Mouse (Mus musculus) hindbrain, embryonic 16.5 days (tissue): ENCODE data around the gene Ptger4. TPM values are rescaled to one million over a fixed set of nuclear protein-coding genes. Genes with fewer than 3 reads are reported as not detected.
A peak's percentile ranks its signal among the peaks of the same experiment; 100 is the strongest.
"Not testable (repeated sequence)": the region's sequence is repeated elsewhere in the genome, so short reads cannot be mapped to it uniquely, and the experiment has no call there.

ENCODE experiments used
- ATAC-seq: fragments of 200-750 bp; cut with Nextera tagmentation; 2 replicates; pipeline ENCODE4 v1.8.0; 2017; ENCODE audit warnings: moderate TSS enrichment, moderate library complexity
- H3K27ac ChIP-seq: fragments of 300-500 bp; sonication (generic); 2 replicates; pipeline ENCODE4 v1.5.1; 2014; ENCODE audit warnings: low read depth, mild to moderate bottlenecking, control low read depth, low read length, moderate library complexity
- H3K27me3 ChIP-seq: fragments of 300-500 bp; sonication (generic); replicated peaks from 2 replicates; pipeline ENCODE4 v1.6.1; 2014; ENCODE audit warnings: low read length; ENCODE audit not compliant: control insufficient read depth, insufficient read depth
- H3K36me3 ChIP-seq: fragments of 300-500 bp; sonication (generic); 2 replicates; pipeline ENCODE4 v1.6.1; 2014; ENCODE audit warnings: mild to moderate bottlenecking, low read length, moderate library complexity, mixed read lengths; ENCODE audit not compliant: control insufficient read depth, insufficient read depth
- H3K4me1 ChIP-seq: fragments of 300-500 bp; sonication (generic); 2 replicates; pipeline ENCODE4 v1.6.1; 2014; ENCODE audit warnings: low read depth, low read length; ENCODE audit not compliant: control insufficient read depth, insufficient read depth
- H3K4me2 ChIP-seq: fragments of 300-500 bp; sonication (generic); 2 replicates; pipeline ENCODE4 v1.6.1; 2014; ENCODE audit warnings: mild to moderate bottlenecking, low read length, control low read depth, moderate library complexity
- H3K4me3 ChIP-seq: fragments of 300-500 bp; sonication (generic); 2 replicates; pipeline ENCODE4 v1.5.1; 2014; ENCODE audit warnings: mild to moderate bottlenecking, low read length, control low read depth, moderate library complexity
- H3K9ac ChIP-seq: fragments of 300-500 bp; sonication (generic); 2 replicates; pipeline ENCODE4 v1.6.1; 2014; ENCODE audit warnings: low read depth, mild to moderate bottlenecking, control low read depth, low read length, moderate library complexity
- H3K9me3 ChIP-seq: fragments of 300-500 bp; sonication (generic); 2 replicates; pipeline ENCODE4 v1.6.1; 2014; ENCODE audit warnings: mild to moderate bottlenecking, low read length, moderate library complexity; ENCODE audit not compliant: control insufficient read depth
- WGBS: fragments of 180-500 bp; shearing (Covaris S2); extraction: QIAGEN DNeasy Blood & Tissue Kit; methylation state at CpG from one replicate; pipeline ENCODE4 v1.1.7; 2014; 5-methylcytosine and 5-hydroxymethylcytosine counted together
- polyA plus RNA-seq: library from polyadenylated mRNA; unstranded; fragments of >200 nt; fragmentation: Nextera tagmentation; extraction: Ambion mirVana; gene quantifications from 2 replicates; pipeline ENCODE4 v1.2.1, GENCODE M21; 2015

Ptger4 gene
- polyA plus RNA-seq, 1 experiment from 2014 or later, result 3.9 TPM

DNA sequence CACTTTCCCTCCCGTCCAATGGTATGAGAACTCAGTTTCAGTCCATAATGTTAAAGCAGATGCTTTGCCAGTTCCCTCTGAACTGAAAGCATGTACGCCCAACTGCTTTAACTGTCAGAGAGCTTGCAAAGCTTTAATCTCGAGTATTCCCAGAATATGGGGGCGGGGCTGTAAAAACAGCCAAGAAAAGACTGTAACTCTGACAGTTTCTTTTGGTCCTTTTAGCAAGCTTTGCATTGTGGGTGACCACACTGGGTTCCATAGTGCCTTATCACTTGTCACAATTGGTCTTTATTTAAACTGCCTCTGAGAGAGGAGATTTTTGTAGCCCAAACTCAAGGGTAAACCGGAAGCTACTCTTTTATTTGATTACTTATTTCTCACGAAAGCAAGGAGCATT, 4.1 kb downstream of the Ptger4 start:
- Histone ChIP-seq H3K27ac (no peak overlapping the region), H3K4me1 (peaks cover 23% of the 10 kb centered on the region), H3K4me2 (no peak overlapping the region), H3K4me3 (no peak overlapping the region), H3K9ac (no peak overlapping the region), H3K27me3 (peaks cover 6% of the 10 kb centered on the region; the same call in 1 of the 2 replicates), H3K36me3 (no peaks in the 10 kb centered on the region), H3K9me3 (no peaks in the 10 kb centered on the region)
- 79% methylated on average over 6 of the region's 6 CpGs for WGBS
- no peak for ATAC-seq

- Histone ChIP-seq H3K27me3 (peaks cover 4% of the 10 kb centered on the region; the same call in 1 of the 2 replicates), H3K27ac (no peak overlapping the region), H3K4me3 (no peak overlapping the region), H3K4me1 (peaks cover 23% of the 10 kb centered on the region), H3K9ac (no peak overlapping the region), H3K4me2 (no peak overlapping the region), H3K9me3 (no peaks in the 10 kb centered on the region), H3K36me3 (no peaks in the 10 kb centered on the region)
- 80% methylated on average over 4 of the region's 4 CpGs for WGBS
- ATAC-seq, result no peak
Measured at GRCm38 (mm10) chr15:5239361-5239760, 4.6 kb downstream of the Ptger4 start.

GRCm38 (mm10) chr15:5238553-5238952, 5.4 kb downstream of the Ptger4 start:
- Histone ChIP-seq H3K27ac (no peak overlapping the region), H3K4me1 (peaks cover 18% of the 10 kb centered on the region), H3K27me3 (peaks cover 4% of the 10 kb centered on the region; the same call in 1 of the 2 replicates), H3K9ac (no peak overlapping the region), H3K9me3 (no peaks in the 10 kb centered on the region), H3K4me3 (no peak overlapping the region), H3K4me2 (no peak overlapping the region), H3K36me3 (no peaks in the 10 kb centered on the region)
- ATAC-seq, result no peak
- 93% methylated on average over 4 of the region's 4 CpGs for WGBS

GRCm38 (mm10) chr15:5238073-5238472, 5.9 kb downstream of the Ptger4 start:
- H3K36me3 ChIP-seq, result no peaks in the 10 kb centered on the region
- ATAC-seq, result no peak
- no peak overlapping the region for H3K4me2 ChIP-seq
- H3K4me3 ChIP-seq, result no peak overlapping the region
- WGBS, result 87% methylated on average over 7 of the region's 7 CpGs
- H3K27me3 ChIP-seq, result peaks cover 2% of the 10 kb centered on the region; the same call in 1 of the 2 replicates
- H3K27ac ChIP-seq, result no peak overlapping the region
- peaks cover 13% of the 10 kb centered on the region for H3K4me1 ChIP-seq
- no peak overlapping the region for H3K9ac ChIP-seq
- H3K9me3 ChIP-seq, result no peaks in the 10 kb centered on the region

DNA sequence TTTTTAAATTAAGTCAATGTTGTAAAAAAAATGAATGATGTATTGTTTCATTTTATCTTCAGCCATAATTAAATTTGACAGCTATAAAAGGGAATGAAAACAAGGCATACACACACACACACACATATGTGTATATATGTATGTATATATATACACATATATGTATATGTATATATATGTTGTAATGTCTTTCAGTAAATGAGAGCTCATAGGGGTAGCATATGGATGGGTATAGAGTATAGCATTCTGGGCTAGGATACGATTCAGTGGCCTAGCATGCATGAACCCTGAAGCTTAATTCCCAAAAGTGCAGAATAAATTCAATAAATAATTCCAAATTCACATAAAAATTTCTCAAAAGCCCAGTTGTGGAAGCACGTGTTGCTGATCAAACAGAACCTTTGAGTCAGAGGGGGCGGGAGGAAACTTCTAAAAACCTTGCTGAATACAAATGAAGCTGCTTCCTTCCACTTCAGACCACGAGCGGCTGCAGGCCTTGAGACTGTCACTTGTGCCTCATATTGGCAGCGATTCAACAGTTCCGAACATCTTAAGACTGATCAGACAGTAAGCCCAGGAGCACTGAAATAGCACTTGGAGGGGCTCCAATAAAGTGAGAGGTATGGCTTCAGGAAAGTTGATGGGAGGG, 6.9 kb downstream of the Ptger4 start:
- Histone ChIP-seq H3K4me1 (peaks cover 4% of the 10 kb centered on the region), H3K4me2 (no peak overlapping the region), H3K9ac (no peak overlapping the region), H3K9me3 (no peaks in the 10 kb centered on the region), H3K27me3 (no peaks in the 10 kb centered on the region), H3K4me3 (no peak overlapping the region), H3K27ac (no peak overlapping the region), H3K36me3 (no peaks in the 10 kb centered on the region)
- 49% methylated on average over 7 of the region's 7 CpGs for WGBS
- ATAC-seq, result no peak

GRCm38 (mm10) chr15:5236538-5236937, 7.4 kb downstream of the Ptger4 start:
- Histone ChIP-seq H3K36me3 (no peaks in the 10 kb centered on the region), H3K9ac (no peak overlapping the region), H3K4me3 (no peak overlapping the region), H3K4me1 (no peaks in the 10 kb centered on the region), H3K27ac (no peak overlapping the region), H3K27me3 (no peaks in the 10 kb centered on the region), H3K4me2 (no peak overlapping the region), H3K9me3 (no peaks in the 10 kb centered on the region)
- 16% methylated on average over 6 of the region's 6 CpGs for WGBS
- ATAC-seq, result peak; percentile 85

GRCm38 (mm10) chr15:5235527-5235926, 8.5 kb downstream of the Ptger4 start:
- H3K4me3 ChIP-seq, result no peak overlapping the region
- no peak overlapping the region for H3K4me2 ChIP-seq
- H3K9me3 ChIP-seq, result no peaks in the 10 kb centered on the region
- no peaks in the 10 kb centered on the region for H3K4me1 ChIP-seq
- H3K27me3 ChIP-seq, result no peaks in the 10 kb centered on the region
- no peak overlapping the region for H3K9ac ChIP-seq
- H3K27ac ChIP-seq, result no peak overlapping the region
- 48% methylated on average over 8 of the region's 8 CpGs for WGBS
- no peaks in the 10 kb centered on the region for H3K36me3 ChIP-seq
- ATAC-seq, result no peak

DNA sequence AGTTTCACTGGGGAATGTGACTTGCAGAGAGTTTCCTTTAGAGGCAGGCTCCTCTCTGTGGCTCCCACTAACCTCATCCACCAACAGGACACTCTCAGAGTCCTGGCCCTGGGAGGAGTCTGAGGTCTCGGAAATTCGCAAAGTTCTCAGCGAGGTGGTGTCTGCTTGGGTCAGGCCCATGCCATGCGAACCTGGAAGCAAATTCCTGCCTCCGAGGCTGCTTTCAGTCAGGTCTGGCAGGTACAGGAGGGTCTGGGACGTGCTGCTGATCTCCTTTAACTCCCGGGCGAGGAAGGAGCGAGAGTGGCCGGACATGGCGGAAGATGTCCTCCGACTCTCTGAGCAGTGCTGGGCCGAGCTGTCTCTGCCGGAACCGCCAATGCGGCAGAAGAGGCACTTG, 9.3 kb downstream of the Ptger4 start:
- peak; percentile 38; the same call in 1 of the 2 replicates for ATAC-seq
- Histone ChIP-seq H3K4me1 (no peaks in the 10 kb centered on the region), H3K9ac (no peak overlapping the region), H3K4me2 (no peak overlapping the region), H3K27me3 (no peaks in the 10 kb centered on the region), H3K4me3 (no peak overlapping the region), H3K36me3 (no peaks in the 10 kb centered on the region), H3K27ac (no peak overlapping the region), H3K9me3 (no peaks in the 10 kb centered on the region)
- WGBS, result 87% methylated on average over 16 of the region's 16 CpGs

DNA sequence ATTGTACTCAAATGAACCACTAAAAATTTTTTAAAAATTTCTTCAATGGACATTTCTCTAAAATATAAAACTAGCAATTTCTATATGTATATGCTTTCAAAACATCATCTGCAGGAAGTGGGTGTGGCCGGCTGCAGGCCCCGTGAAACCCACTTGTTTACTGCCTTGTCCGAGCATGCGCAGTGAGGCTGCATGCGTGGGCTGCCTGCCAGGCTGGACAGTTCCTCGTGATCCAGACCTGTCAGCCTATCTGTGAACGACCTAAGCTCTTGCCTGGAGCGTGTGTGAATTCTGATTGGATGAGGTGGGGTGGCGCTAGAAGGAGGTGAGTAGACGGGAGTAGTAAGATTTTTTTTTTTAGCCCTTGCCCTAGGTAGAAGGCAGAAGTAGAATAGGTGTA, 13.2 kb downstream of the Ptger4 start:
- not testable (repeated sequence) for H3K27ac ChIP-seq, H3K9me3 ChIP-seq, H3K27me3 ChIP-seq, H3K36me3 ChIP-seq, H3K4me2 ChIP-seq, H3K4me1 ChIP-seq, H3K9ac ChIP-seq, H3K4me3 ChIP-seq, ATAC-seq
- WGBS, result 87% methylated on average over 10 of the region's 10 CpGs
